Comparison of ENCODE assay signal across 8 mouse cellular contexts in the genomic region with DNA sequence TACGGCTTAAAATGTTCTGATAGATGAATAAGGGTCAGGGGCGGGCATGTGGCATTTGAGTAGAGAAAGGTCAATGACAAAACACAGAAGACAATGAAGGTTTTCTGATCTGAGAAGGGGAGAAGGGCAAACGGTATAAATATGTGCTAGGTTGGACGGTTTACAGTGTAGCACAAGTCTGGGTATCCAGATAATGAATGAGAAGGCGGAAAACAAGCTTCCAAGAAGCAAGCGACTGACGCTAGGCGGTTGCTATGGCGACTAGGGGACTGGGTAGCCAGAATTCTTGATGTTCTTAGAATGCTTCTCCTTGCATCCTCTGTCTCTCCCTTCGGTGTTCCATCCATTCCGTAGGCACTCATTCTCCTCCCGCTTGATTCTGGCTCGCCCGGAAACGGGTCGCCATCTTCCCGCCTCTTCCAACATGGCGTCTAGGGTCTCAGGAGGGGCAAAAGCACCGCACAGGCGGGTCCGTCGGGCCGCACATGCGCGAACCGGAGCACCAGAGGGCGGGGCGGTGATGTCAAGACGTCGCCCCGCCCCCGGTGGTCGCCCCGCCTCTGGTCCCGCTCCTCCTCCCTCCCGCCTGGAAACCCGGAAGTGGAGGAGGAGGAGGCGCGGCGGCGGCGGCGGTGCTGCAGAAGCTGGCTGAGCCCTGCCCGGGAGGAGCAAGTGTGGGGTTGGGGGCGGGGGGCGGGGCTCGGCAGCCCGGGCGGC. TPM values are rescaled to one million over a fixed set of nuclear protein-coding genes. Genes with fewer than 3 reads are reported as not detected.
DNase-seq lines count a peak whose midpoint lies in the region; ATAC-seq and TF ChIP-seq lines count a peak whose summit lies in the region.

A gene (plus strand): TSS at position 600 of the 717 bp plus-strand sequence.

- peak; percentile 97 for DNase-seq in CD4-positive helper T cell, adult 2 months (ENCODE audit: low read depth, low spot score)
- peak; percentile 87 for DNase-seq in brain, embryonic 18.5 days (ENCODE audit: low read depth, low spot score)
- DNase-seq in kidney, postnatal 0 days (ENCODE audit: low spot score) = peak; percentile 98
- DNase-seq in liver, embryonic 11.5 days (ENCODE audit: low spot score) = peak; percentile 98
- DNase-seq in naive thymus-derived CD4-positive, alpha-beta T cell, adult 2 months (ENCODE audit: low read depth) = peak; percentile 97

- H3K4me3 ChIP-seq in heart, embryonic 12.5 days = peak within 1 kb of the TSS; percentile 65
- H3K4me3 ChIP-seq in kidney, postnatal 0 days (replicated peaks; ENCODE audit: low read depth, low read length) = peak within 1 kb of the TSS; percentile 56
- H3K4me3 ChIP-seq in liver, embryonic 11.5 days (ENCODE audit: low read depth, low read length) = peak within 1 kb of the TSS; percentile 75
- H3K4me3 ChIP-seq in stomach, embryonic 14.5 days (ENCODE audit: low read depth, low read length) = peak within 1 kb of the TSS; percentile 68

- H3K27me3 ChIP-seq in heart, embryonic 12.5 days (replicated peaks) = peaks cover 7% of the 10 kb centered on the region; the same call in 1 of the 2 replicates
- no peaks in the 10 kb centered on the region for H3K27me3 ChIP-seq in kidney, postnatal 0 days (ENCODE audit: insufficient read depth, low read length)
- H3K27me3 ChIP-seq in liver, embryonic 11.5 days (replicated peaks; ENCODE audit: control insufficient read depth, insufficient read depth, low read length) = no peaks in the 10 kb centered on the region
- no peaks in the 10 kb centered on the region for H3K27me3 ChIP-seq in stomach, embryonic 14.5 days (ENCODE audit: control insufficient read depth, insufficient read depth, low read length)

- no peaks in the 10 kb centered on the region for H3K36me3 ChIP-seq in heart, embryonic 12.5 days
- H3K36me3 ChIP-seq in kidney, postnatal 0 days (ENCODE audit: insufficient read depth, low read length) = no peaks in the 10 kb centered on the region
- H3K36me3 ChIP-seq in liver, embryonic 11.5 days (ENCODE audit: control insufficient read depth, insufficient read depth, low read length) = no peaks in the 10 kb centered on the region
- H3K36me3 ChIP-seq in stomach, embryonic 14.5 days (ENCODE audit: control insufficient read depth, insufficient read depth, low read length) = no peaks in the 10 kb centered on the region

- peaks cover 15% of the 10 kb centered on the region for H3K4me1 ChIP-seq in heart, embryonic 12.5 days (replicated peaks)
- H3K4me1 ChIP-seq in kidney, postnatal 0 days (replicated peaks; ENCODE audit: insufficient read depth, low read length) = no peaks in the 10 kb centered on the region; the same call in 1 of the 2 replicates
- H3K4me1 ChIP-seq in liver, embryonic 11.5 days (replicated peaks; ENCODE audit: control insufficient read depth, insufficient read depth, low read length) = peaks cover 8% of the 10 kb centered on the region
- 0 out of 2 replicates have a peak, but pooled peaks cover 3% of the 10 kb centered on the region for H3K4me1 ChIP-seq in stomach, embryonic 14.5 days (ENCODE audit: control insufficient read depth, insufficient read depth, low read length)

- 6% methylated on average over 49 of the region's 49 CpGs for WGBS in heart, embryonic 12.5 days
- WGBS in kidney, postnatal 0 days = 7% methylated on average over 42 of the region's 49 CpGs
- 6% methylated on average over 47 of the region's 49 CpGs for WGBS in liver, embryonic 11.5 days
- 6% methylated on average over 47 of the region's 49 CpGs for WGBS in stomach, embryonic 14.5 days

- H3K9ac ChIP-seq in heart, embryonic 12.5 days = peak within 1 kb of the TSS; percentile 78
- peak within 1 kb of the TSS; percentile 67 for H3K9ac ChIP-seq in kidney, postnatal 0 days (ENCODE audit: low read depth, low read length)
- peak within 1 kb of the TSS; percentile 75 for H3K9ac ChIP-seq in liver, embryonic 11.5 days (ENCODE audit: low read depth, low read length)
- H3K9ac ChIP-seq in stomach, embryonic 14.5 days (replicated peaks; ENCODE audit: low read depth, low read length) = peak within 1 kb of the TSS; percentile 55

- H3K9me3 ChIP-seq in heart, embryonic 12.5 days (replicated peaks) = no peaks in the 10 kb centered on the region
- no peaks in the 10 kb centered on the region for H3K9me3 ChIP-seq in kidney, postnatal 0 days (replicated peaks; ENCODE audit: low read length)
- no peaks in the 10 kb centered on the region for H3K9me3 ChIP-seq in liver, embryonic 11.5 days (ENCODE audit: control insufficient read depth, low read length)
- no peaks in the 10 kb centered on the region for H3K9me3 ChIP-seq in stomach, embryonic 14.5 days (ENCODE audit: control insufficient read depth, low read depth, low read length)

- peak; percentile 99 for ATAC-seq in erythroid progenitor cell, adult 5-6 weeks (replicated peaks; ENCODE audit: low FRiP score, poor library complexity, severe bottlenecking)
- ATAC-seq in heart, embryonic 12.5 days (ENCODE audit: insufficient number of reproducible peaks, low FRiP score) = peak; percentile 98
- ATAC-seq in kidney, postnatal 0 days (replicated peaks; ENCODE audit: low FRiP score, low read depth) = peak; percentile 97
- peak; percentile 97 for ATAC-seq in liver, embryonic 11.5 days (replicated peaks; ENCODE audit: low FRiP score)
- ATAC-seq in stomach, embryonic 14.5 days (ENCODE audit: insufficient number of reproducible peaks, insufficient read depth, low FRiP score, low read depth) = peak; percentile 95

- H3K4me2 ChIP-seq in heart, embryonic 12.5 days = peak within 1 kb of the TSS; percentile 92
- peak within 1 kb of the TSS; percentile 72 for H3K4me2 ChIP-seq in kidney, postnatal 0 days (ENCODE audit: low read length)
- peak within 1 kb of the TSS; percentile 89 for H3K4me2 ChIP-seq in liver, embryonic 11.5 days
- peak within 1 kb of the TSS; percentile 79 for H3K4me2 ChIP-seq in stomach, embryonic 14.5 days (replicated peaks; ENCODE audit: low read depth, low read length)

- TF ChIP-seq CTCF in kidney, postnatal 0 days (IDR thresholded peaks at IDR 0.05; ENCODE audit: low read depth) = peak; percentile 23; the same call in 1 of the 2 replicates

- peak within 1 kb of the TSS; percentile 65 for H3K27ac ChIP-seq in heart, embryonic 12.5 days (ENCODE audit: poor library complexity, severe bottlenecking)
- H3K27ac ChIP-seq in kidney, postnatal 0 days = peak within 1 kb of the TSS; percentile 54
- H3K27ac ChIP-seq in liver, embryonic 11.5 days (ENCODE audit: low read depth, low read length) = no peak within 1 kb of the TSS; the same call in 1 of the 2 replicates
- H3K27ac ChIP-seq in stomach, embryonic 14.5 days (ENCODE audit: low read length) = peak within 1 kb of the TSS; percentile 63; the same call in 1 of the 2 replicates

RNA-seq across cellular contexts. Expression of the gene that starts here (rescaled TPM):
- total RNA-seq in erythroid progenitor cell, adult 5-6 weeks (2015; ENCODE audit: low replicate concordance) = 16.3 and 20.5 TPM in 2 replicates
- 7.6 and 8.1 TPM in 2 replicates for total RNA-seq in erythroid progenitor cell, adult 5-6 weeks (2017; ENCODE audit: low replicate concordance)
- polyA plus RNA-seq in heart, embryonic 12.5 days (2016; fragmentation: Nextera tagmentation; extraction: Ambion mirVana) = 12.4 and 16.1 TPM in 2 replicates
- polyA plus RNA-seq in kidney, postnatal 0 days (2015; fragmentation: Nextera tagmentation; extraction: Ambion mirVana) = 27.6 and 28.3 TPM in 2 replicates
- polyA plus RNA-seq in liver, embryonic 11.5 days (2014; fragmentation: Nextera tagmentation; extraction: Ambion mirVana) = 16.2 and 16.6 TPM in 2 replicates
- 26.9 and 30.3 TPM in 2 replicates for polyA plus RNA-seq in stomach, embryonic 14.5 days (2014; fragmentation: Nextera tagmentation; extraction: Ambion mirVana)
